In the genomic region with DNA sequence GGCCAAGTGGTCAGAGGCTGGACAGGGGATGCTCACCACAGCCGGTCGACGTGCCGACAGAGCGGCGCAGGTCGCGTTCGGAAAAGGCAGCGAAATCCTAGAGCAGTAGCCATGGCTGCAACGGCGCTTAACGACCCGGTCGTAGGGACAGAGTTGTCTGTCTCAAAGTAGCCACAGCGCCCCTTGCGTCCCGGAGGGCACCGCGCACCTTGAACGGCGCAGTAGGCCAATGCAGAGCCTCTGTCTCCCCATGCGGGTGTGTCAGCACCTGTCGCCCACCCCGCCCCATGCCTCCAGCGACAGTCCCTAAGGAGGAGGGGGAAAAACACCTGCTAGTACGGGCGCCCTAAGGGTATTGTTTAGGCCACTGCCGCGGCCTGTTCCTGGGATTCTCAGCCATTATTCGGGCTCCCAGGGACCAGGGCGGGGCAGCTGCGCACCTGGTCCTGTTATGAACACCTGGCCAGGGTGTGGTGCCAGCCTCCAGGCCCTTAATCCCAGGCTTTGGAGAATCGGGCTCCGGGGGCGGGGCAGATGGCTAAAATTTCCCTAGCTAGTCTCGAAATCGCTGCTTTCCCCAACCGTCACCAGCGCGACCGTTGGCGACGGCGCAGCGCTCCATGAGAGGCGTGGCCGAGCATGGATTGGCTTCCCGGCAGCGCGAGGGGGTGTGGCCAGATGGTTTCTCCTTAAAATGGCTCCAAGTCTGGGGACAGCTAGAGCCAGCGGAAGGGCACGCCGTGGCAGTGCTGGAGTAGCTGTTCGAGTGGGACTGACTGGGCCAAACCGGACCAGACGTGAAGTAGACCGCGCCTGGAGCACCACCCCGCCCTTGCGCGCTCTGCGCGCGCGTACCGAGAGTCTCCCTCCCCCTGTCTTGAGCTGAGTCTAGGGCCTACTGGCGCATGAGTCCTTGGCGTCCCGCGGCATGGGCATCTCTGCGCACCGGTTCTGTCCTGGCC, we compare ENCODE assay signal across 8 mouse cellular contexts. TPM values are rescaled to one million over a fixed set of nuclear protein-coding genes. Genes with fewer than 3 reads are reported as not detected.
DNase-seq lines count a peak whose midpoint lies in the region; ATAC-seq lines count a peak whose summit lies in the region.

A gene (minus strand): TSS at position 620 of the 962 bp plus-strand sequence.

- peaks cover 34% of the 10 kb centered on the region for H3K36me3 ChIP-seq in hindbrain, embryonic 15.5 days
- H3K36me3 ChIP-seq in macrophage (ENCODE audit: inconsistent target), result peaks cover 20% of the 10 kb centered on the region

- H3K9ac ChIP-seq in hindbrain, embryonic 15.5 days, result peak within 1 kb of the TSS; percentile 82

- H3K79me2 ChIP-seq in macrophage (ENCODE audit: inconsistent target), result peaks cover 15% of the 10 kb centered on the region; the same call in 1 of the 2 replicates

- peak; percentile 94 for DNase-seq in T-cell, adult 2 months (ENCODE audit: low spot score)
- peak; percentile 98 to 99 for DNase-seq in cerebellum, postnatal 36 days
- peak; percentile 96 for DNase-seq in frontal cortex, postnatal 36 days (ENCODE audit: low spot score in 2 of 2)
- DNase-seq in left cerebral cortex, adult 18-20 months (ENCODE audit: low spot score in 2 of 2), result peak; percentile 95 to 97
- DNase-seq in right cerebral cortex, adult 18-20 months, result peak; percentile 96
- DNase-seq in urinary bladder, postnatal 10 days (ENCODE audit: low spot score), result peak; percentile 85

- H3K4me2 ChIP-seq in hindbrain, embryonic 15.5 days, result peak within 1 kb of the TSS; percentile 93

- H3K27me3 ChIP-seq in hindbrain, embryonic 15.5 days, result no peaks in the 10 kb centered on the region

- H3K4me3 ChIP-seq in hindbrain, embryonic 15.5 days, result peak within 1 kb of the TSS; percentile 69
- H3K4me3 ChIP-seq in macrophage (ENCODE audit: inconsistent target), result peak within 1 kb of the TSS; percentile 86

- under 1% methylated on average over 71 of the region's 73 CpGs for WGBS in hindbrain, embryonic 15.5 days
- under 1% methylated on average over 73 of the region's 73 CpGs for WGBS in macrophage (ENCODE audit: missing documents)

- peak within 1 kb of the TSS; percentile 98 for H3K27ac ChIP-seq in hindbrain, embryonic 15.5 days (replicated peaks)
- peak within 1 kb of the TSS; percentile 94 for H3K27ac ChIP-seq in macrophage

- ATAC-seq in hindbrain, embryonic 15.5 days (ENCODE audit: low FRiP score, low read depth), result peak; percentile 83

- H3K9me3 ChIP-seq in hindbrain, embryonic 15.5 days, result no peaks in the 10 kb centered on the region

- peaks cover 44% of the 10 kb centered on the region for H3K4me1 ChIP-seq in hindbrain, embryonic 15.5 days (replicated peaks)

RNA-seq across cellular contexts. Expression of the gene that starts here (rescaled TPM):
- polyA plus RNA-seq in hindbrain, embryonic 15.5 days (2015; fragmentation: Nextera tagmentation; extraction: Ambion mirVana), result 73.4 and 78.5 TPM in 2 replicates
- total RNA-seq in left cerebral cortex, adult 18-20 months (2021), result 10 to 100 TPM; 53.8 to 70.6 TPM
- 10 to 100 TPM; 10.4 to 28.4 (median 19.7) TPM for total RNA-seq in macrophage (2018; cell fraction: chromatin; rRNA removed)
- total RNA-seq in macrophage (2018; cell fraction: cytosol; rRNA removed), result 10 to 100 TPM; 14.5 to 33.4 (median 22.2) TPM
- total RNA-seq in macrophage (2018; cell fraction: nucleus; rRNA removed), result 10 to 100 TPM in 24 of 26 experiments, 1 to 10 TPM in 2; 8.2 to 28.6 (median 16.6) TPM
- polyA plus RNA-seq in macrophage (2018), result 9.6 to 20.2 TPM (median 16.5 TPM) in 3 replicates

Comparison
In these comparisons a context has a peak if more than half of its experiments do, and no peak if none do; other contexts are left out.
1. Peak in every context shown above with its lines: DNase-seq, ATAC-seq, H3K4me3 ChIP-seq and H3K27ac ChIP-seq.